Mouse (Mus musculus) left cerebral cortex, adult 2 months (tissue): ENCODE measurements around the gene Caskin2. TPM values are rescaled to one million over a fixed set of nuclear protein-coding genes. Genes with fewer than 3 reads are reported as not detected.

Source experiments
- DNase-seq, 2 experiments: peaks; one replicate each; pipeline ENCODE4 v3.0.0; 2021 to 2022; ENCODE audit warnings: low spot score in 2 of 2, mixed read lengths in 1 of 2; ENCODE audit errors: extremely low spot score in 1 of 2
- H3K27ac ChIP-seq: fragments of 200-600 bp; 2 replicates; pipeline ENCODE4 v1.8.1; 2022
- H3K4me3 ChIP-seq: fragments of 200-600 bp; 2 replicates; pipeline ENCODE4 v1.8.1; 2022
- CTCF ChIP-seq: fragments of 200-600 bp; IDR thresholded peaks from 2 replicates; pipeline ENCODE4 v1.8.1; 2022; ENCODE audit warnings: antibody characterized with exemption, mild to moderate bottlenecking, moderate library complexity
- intact Hi-C: fragments of 180-260 bp; cut with DNase I; formaldehyde crosslinking; loops from one replicate; pipeline ENCODE4 v1.15.1; 2025
- total RNA-seq, 2 experiments: library from RNA; stranded (reverse); gene quantifications; 2 replicates each; pipeline ENCODE4 v1.2.3; 2021

Gene Caskin2
- total RNA-seq, 2 experiments from 2014 or later: 18.1 to 18.8 TPM

DNA sequence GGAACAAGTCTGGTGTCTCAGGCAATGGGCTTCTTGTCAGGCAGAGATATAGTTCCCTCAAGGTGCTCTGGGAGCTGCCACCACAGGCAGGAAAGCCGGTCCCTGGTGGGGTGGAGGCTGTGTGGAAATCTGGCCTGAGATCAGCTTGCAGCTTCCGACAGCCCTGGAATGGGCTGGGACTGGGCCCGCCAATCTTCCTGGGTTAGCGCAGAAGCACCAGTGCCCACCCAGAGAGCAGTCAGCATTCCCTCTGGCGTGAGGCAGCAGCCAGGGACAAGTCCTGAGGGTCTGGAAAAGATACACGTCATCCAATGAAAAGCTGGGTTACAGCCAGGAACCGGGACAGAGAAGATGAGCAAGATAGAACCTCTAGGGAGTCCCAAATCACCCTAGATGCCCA, 1.3 kb downstream of the Caskin2 start:
- intact Hi-C loops: loop anchor here (2.0 to 10.0 kb wide), 2 partner anchors 31 to 317 kb away; partner anchors contain the start of gene Nt5c
- peak overlapping the region; percentile 61 for H3K27ac ChIP-seq

GRCm38 (mm10) chr11:115811381-115812093, 1.9 kb downstream of the Caskin2 start:
- TF ChIP-seq CTCF: no peak
- intact Hi-C loops: loop anchor here (2.0 to 10.0 kb wide), 2 partner anchors 31 to 317 kb away; partner anchors contain the start of gene Nt5c
- Histone ChIP-seq H3K4me3 (peak overlapping the region; percentile 73), H3K27ac (peak overlapping the region; percentile 61)
- DNase-seq: no peak

More for the DNA sequence above, 1.3 kb downstream of the Caskin2 start:
- no peak for TF ChIP-seq CTCF
- no peak for DNase-seq
- peak overlapping the region; percentile 73 for H3K4me3 ChIP-seq

DNA sequence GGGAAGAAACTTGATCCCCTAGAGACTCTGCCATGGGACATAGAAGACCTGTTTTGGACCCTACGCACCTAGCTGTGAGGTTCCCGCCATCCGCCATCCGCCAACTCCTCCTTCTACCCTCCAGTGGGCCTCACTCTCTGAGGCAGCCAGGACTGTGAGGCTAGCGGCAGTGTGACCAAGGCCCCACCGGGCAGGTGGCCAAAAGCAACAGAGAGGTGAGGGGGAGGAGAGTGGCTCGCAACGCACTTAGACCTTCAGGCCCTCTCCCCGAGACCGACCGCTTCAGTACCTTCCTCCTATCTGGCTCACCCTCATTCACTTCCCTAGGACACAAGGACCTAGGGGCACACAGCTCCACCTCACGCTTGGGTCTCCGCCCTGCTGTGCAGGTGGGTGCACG, 3.1 kb downstream of the Caskin2 start:
- Histone ChIP-seq H3K27ac (peak overlapping the region; percentile 61), H3K4me3 (peak overlapping the region; percentile 73)
- no peak for DNase-seq
- no peak for TF ChIP-seq CTCF
- intact Hi-C loops: loop anchor here (10.0 kb wide), 1 partner anchor 316 kb away; the partner anchor contains the start of gene Nt5c

DNA sequence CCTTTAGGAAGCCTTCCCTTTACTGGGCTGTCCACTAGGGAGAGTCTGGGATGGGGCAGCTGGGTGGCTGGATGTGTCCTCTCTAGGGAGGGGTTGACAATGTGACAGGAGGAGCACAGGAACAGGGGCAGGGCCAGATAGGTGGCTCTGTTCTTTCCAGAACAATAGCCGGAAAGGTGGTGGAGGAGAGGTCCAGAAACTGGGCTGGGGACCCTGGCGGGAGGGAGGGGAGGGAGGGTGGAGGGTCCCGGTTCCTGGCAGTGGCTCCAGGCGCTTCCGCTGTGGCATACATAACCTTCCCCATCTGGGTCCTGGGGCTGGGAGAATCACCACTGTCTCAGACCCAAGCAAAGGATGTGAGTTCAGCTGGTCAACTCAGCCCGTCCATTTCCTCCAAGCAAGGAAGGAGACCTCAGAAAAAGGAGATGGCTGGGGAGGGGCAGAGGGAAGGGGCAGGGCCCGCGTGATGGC, 4.1 kb downstream of the Caskin2 start:
- Histone ChIP-seq H3K27ac (peak overlapping the region; percentile 71), H3K4me3 (no peak overlapping the region; the same call in 1 of the 2 replicates)
- no peak; the same call in 1 of the 2 replicates for TF ChIP-seq CTCF
- DNase-seq: no peak
- intact Hi-C loops: no loop called here

DNA sequence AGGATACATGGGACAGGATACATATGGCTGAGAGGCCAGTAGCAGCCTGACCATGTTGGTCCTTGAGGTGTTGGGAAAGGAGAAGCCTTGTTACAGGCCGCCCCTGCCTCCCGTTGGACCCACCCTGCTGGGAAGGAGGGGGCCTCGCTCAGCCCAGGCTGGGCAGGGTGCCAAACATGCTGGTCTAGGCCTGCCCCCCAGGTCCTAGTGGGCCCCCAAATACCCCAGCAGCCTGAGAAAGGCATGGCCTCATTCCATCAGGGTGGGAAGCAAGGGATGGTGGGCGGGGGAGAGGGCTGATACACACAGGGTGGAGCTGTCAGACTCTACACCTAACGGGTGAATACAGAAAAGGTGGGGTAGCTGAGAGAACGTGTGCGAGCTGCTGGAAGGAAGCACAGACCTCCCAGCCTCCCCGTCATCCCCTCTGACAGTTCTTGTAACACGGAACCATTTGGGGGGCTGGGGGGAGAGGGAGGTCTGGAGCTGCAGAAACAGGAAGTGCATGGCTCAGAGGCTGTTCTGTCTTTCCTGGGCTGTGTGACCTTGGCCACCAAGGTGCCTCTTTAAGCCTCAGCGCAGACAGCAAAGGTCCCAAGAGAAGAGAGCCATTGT, 4.6 kb downstream of the Caskin2 start:
- TF ChIP-seq CTCF: no peak
- intact Hi-C loops: no loop called here
- no peak for DNase-seq
- peak overlapping the region; percentile 71 for H3K27ac ChIP-seq
- no peak overlapping the region for H3K4me3 ChIP-seq

DNA sequence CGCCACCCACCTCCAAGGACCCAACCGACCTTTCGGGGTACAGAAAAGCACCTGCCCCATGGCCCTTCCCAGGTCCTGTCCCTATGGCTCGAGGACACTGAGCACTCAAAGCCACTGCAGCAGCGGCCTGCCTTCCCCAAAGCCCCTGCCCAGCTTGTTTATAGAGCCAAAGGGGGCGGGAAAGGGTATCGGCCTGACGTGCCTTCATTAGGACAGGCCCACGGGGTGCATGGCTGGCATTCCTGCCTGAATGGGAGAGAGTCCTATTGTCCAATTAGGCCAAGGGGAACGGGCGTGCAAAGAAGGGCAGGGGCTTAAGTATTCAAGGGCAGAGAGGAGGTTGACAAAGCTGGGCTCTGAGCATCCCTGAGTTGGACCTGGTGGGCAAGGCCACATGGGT, 5.5 kb downstream of the Caskin2 start:
- peak overlapping the region; percentile 67 for H3K27ac ChIP-seq
- DNase-seq: no peak
- intact Hi-C loops: no loop called here
- TF ChIP-seq CTCF: no peak
- no peak overlapping the region for H3K4me3 ChIP-seq

GRCm38 (mm10) chr11:115807306-115807705, 6.1 kb downstream of the Caskin2 start:
- intact Hi-C loops: no loop called here
- no peak for DNase-seq
- Histone ChIP-seq H3K27ac (peak overlapping the region; percentile 67), H3K4me3 (no peak overlapping the region)
- TF ChIP-seq CTCF: no peak

DNA sequence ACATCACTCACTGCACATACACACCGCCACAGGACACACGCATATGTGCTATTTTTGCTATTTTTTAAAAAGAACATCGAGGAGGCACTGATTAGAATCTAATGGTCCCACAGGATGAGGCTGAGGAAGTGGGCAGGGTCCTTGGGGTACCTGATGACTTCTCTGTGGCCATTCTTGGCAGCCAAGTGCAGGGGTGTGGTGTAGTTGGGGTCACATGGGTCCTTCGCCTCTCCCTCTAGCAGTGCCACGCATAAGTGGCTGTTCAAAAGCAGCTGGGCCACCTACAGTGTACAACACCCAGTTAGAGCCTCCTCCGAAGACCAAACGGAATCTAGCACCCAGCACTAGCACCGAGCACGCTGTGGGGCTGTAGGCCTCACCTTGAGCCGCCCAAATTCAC, 7.3 kb downstream of the Caskin2 start:
- no peak overlapping the region for H3K27ac ChIP-seq
- TF ChIP-seq CTCF: no peak
- no peak overlapping the region for H3K4me3 ChIP-seq
- DNase-seq: no peak
- intact Hi-C loops: no loop called here

GRCm38 (mm10) chr11:115805005-115805404, 8.4 kb downstream of the Caskin2 start:
- no peak for TF ChIP-seq CTCF
- intact Hi-C loops: no loop called here
- no peak overlapping the region for H3K27ac ChIP-seq
- no peak overlapping the region for H3K4me3 ChIP-seq
- no peak for DNase-seq

GRCm38 (mm10) chr11:115803072-115803709, 10.2 kb downstream of the Caskin2 start:
- DNase-seq: no peak
- intact Hi-C loops: no loop called here
- Histone ChIP-seq H3K4me3 (no peak overlapping the region), H3K27ac (no peak overlapping the region)
- TF ChIP-seq CTCF: no peak

- H3K4me3 ChIP-seq: no peak overlapping the region
- no peak for DNase-seq
- intact Hi-C loops: no loop called here
- TF ChIP-seq CTCF: no peak
- no peak overlapping the region for H3K27ac ChIP-seq
These were observed 12.5 kb downstream of the Caskin2 start for GRCm38 (mm10) chr11:115800981-115801380.

GRCm38 (mm10) chr11:115797665-115798064, 15.8 kb downstream of the Caskin2 start:
- Histone ChIP-seq H3K4me3 (no peak overlapping the region), H3K27ac (no peak overlapping the region)
- intact Hi-C loops: no loop called here
- no peak for TF ChIP-seq CTCF
- DNase-seq: no peak
